In genomic region chr5:96898695-96899094, GRCm38 (mm10) we compare ENCODE assay signal across 12 mouse cellular contexts.
"Had no signal": no experiment of that assay in that cellular context is flagged by ENCODE, and none has a peak within 500 bp of the region (broad histone marks: within the 10 kb centered on the region; RNA-seq: fewer than 3 reads in every experiment).

No protein-coding gene starts in this region.

- H3K36me3 ChIP-seq: kidney, embryonic 15.5 days; limb, embryonic 12.5 days had no signal

- H3K9me3 ChIP-seq: kidney, embryonic 15.5 days; limb, embryonic 12.5 days had no signal

- H3K4me2 ChIP-seq: kidney, embryonic 15.5 days; limb, embryonic 12.5 days; midbrain, embryonic 11.5 days had no signal

- DNase-seq: kidney, adult 11 months; kidney, adult 8-10 months; kidney, postnatal 36 days; lung, adult 2 months; lung, postnatal 14 days; midbrain, embryonic 14.5 days; thymus, postnatal 36 days had no signal

- H3K27ac ChIP-seq: kidney, embryonic 15.5 days; left cerebral cortex, adult 2 months; limb, embryonic 12.5 days; liver, embryonic 14.5 days had no signal

- H3K4me3 ChIP-seq: kidney, embryonic 15.5 days; left cerebral cortex, adult 2 months; limb, embryonic 12.5 days had no signal

- H3K27me3 ChIP-seq: kidney, embryonic 15.5 days; limb, embryonic 12.5 days had no signal

- H3K9ac ChIP-seq: kidney, embryonic 15.5 days; limb, embryonic 12.5 days; liver, embryonic 14.5 days had no signal

- H3K4me1 ChIP-seq: limb, embryonic 12.5 days had no signal
